In genomic region chr3:88486887-88487286, GRCm38 (mm10) we compare ENCODE assay signal across 22 mouse cellular contexts.
"Had no signal": no experiment of that assay in that cellular context is flagged by ENCODE, and none has a peak within 500 bp of the region (broad histone marks: within the 10 kb centered on the region; RNA-seq: fewer than 3 reads in every experiment).

No protein-coding gene starts in this region.

- H3K4me3 ChIP-seq: heart, embryonic 10.5 days; heart, embryonic 12.5 days; hindbrain, embryonic 13.5 days; hindbrain, embryonic 15.5 days; kidney, embryonic 15.5 days; layer of hippocampus, adult 2 months; left cerebral cortex, adult 2 months; limb, embryonic 15.5 days; liver, embryonic 12.5 days had no signal

- H3K27ac ChIP-seq: hindbrain, embryonic 13.5 days; hindbrain, embryonic 15.5 days; hindbrain, postnatal 0 days; kidney, embryonic 15.5 days; kidney, postnatal 0 days; layer of hippocampus, adult 2 months; left cerebral cortex, adult 2 months; liver, embryonic 12.5 days; liver, embryonic 14.5 days had no signal

- H3K4me1 ChIP-seq: hindbrain, embryonic 15.5 days had no signal

- H3K9ac ChIP-seq: heart, embryonic 12.5 days; hindbrain, embryonic 13.5 days; hindbrain, embryonic 15.5 days; kidney, embryonic 15.5 days; limb, embryonic 15.5 days; liver, embryonic 12.5 days; liver, embryonic 14.5 days had no signal

- ATAC-seq: hindbrain, postnatal 0 days; intestine, embryonic 16.5 days; liver, embryonic 12.5 days had no signal

- H3K9me3 ChIP-seq: heart, embryonic 10.5 days; heart, embryonic 12.5 days; hindbrain, embryonic 13.5 days; hindbrain, embryonic 15.5 days; kidney, embryonic 15.5 days; limb, embryonic 15.5 days; liver, embryonic 12.5 days had no signal

- DNase-seq: gastrocnemius, postnatal 14 days; gastrocnemius, postnatal 36 days; heart, adult 18-20 months; heart, postnatal 10 days; kidney, adult 11 months; kidney, adult 2 months; kidney, adult 9 months; kidney, postnatal 25 days; kidney, postnatal 4 days had no signal

- H3K4me2 ChIP-seq: heart, embryonic 12.5 days; hindbrain, embryonic 13.5 days; hindbrain, embryonic 15.5 days; kidney, embryonic 15.5 days; limb, embryonic 15.5 days; liver, embryonic 12.5 days had no signal
